ENCODE assay signal across 10 mouse cellular contexts in the genomic region with DNA sequence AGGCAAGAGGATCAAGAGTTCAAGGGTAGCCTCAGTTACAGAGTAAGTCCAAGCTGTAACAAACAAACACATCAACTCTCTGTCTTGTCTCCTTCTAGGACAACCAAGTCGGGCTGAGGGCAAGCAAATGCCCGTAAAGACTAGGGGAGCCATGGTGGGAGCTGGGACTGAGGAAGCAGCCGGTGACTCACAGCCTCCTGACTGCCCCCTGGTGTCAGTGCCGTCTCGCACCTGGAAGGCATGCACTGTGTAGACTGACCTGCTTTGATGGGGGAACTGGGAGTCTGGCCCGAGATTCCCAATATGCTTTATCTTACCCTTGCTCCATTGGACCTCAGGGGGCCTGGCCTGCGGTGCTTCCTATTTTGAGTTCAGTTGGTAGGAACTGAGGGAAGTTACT. TPM values are rescaled to one million over a fixed set of nuclear protein-coding genes. Genes with fewer than 3 reads are reported as not detected.
A peak's percentile ranks its signal among the peaks of the same experiment; 100 is the strongest.
DNase-seq lines count a peak whose midpoint lies in the region; ATAC-seq and TF ChIP-seq lines count a peak whose summit lies in the region.
"Had no signal": no experiment of that assay in that cellular context is flagged by ENCODE, and none has a peak within 500 bp of the region (broad histone marks: within the 10 kb centered on the region; RNA-seq: fewer than 3 reads in every experiment).

No protein-coding gene starts in this region.

- no peak overlapping the region for H3K9ac ChIP-seq in heart, postnatal 0 days (replicated peaks; ENCODE audit: low read depth, low read length)
- no peak overlapping the region for H3K9ac ChIP-seq in CH12.LX (ENCODE audit: insufficient read depth, low read depth)
- H3K9ac ChIP-seq in stomach, postnatal 0 days (ENCODE audit: low read length), result no peak overlapping the region
- H3K9ac ChIP-seq: limb, embryonic 15.5 days had no signal

- peak; percentile 46 for TF ChIP-seq CTCF in heart, postnatal 0 days (IDR thresholded peaks at IDR 0.05; ENCODE audit: low read depth)
- TF ChIP-seq CTCF in CH12.LX (conservative IDR thresholded peaks at IDR 0.05 in 1 of 2, IDR thresholded peaks at IDR 0.05 in 1 of 2; ENCODE audit: low read depth in 2 of 2, low read length in 2 of 2), result peak in 1 of 2 experiments; percentile 76; a peak in 2 of 4 replicates
- TF ChIP-seq CTCF in stomach, postnatal 0 days (IDR thresholded peaks at IDR 0.05; ENCODE audit: low read depth), result peak; percentile 77

- H3K27ac ChIP-seq in heart, postnatal 0 days (ENCODE audit: low read depth), result no peak overlapping the region
- no peak overlapping the region for H3K27ac ChIP-seq in CH12.LX (ENCODE audit: insufficient read depth, low read depth)
- H3K27ac ChIP-seq in stomach, postnatal 0 days (replicated peaks), result no peak overlapping the region
- H3K27ac ChIP-seq: limb, embryonic 15.5 days had no signal

- H3K9me3 ChIP-seq in heart, postnatal 0 days (replicated peaks; ENCODE audit: control insufficient read depth, low read length), result no peaks in the 10 kb centered on the region
- no peaks in the 10 kb centered on the region for H3K9me3 ChIP-seq in CH12.LX (replicated peaks; ENCODE audit: low read length)
- no peaks in the 10 kb centered on the region for H3K9me3 ChIP-seq in stomach, postnatal 0 days (ENCODE audit: control insufficient read depth, low read length)
- H3K9me3 ChIP-seq: limb, embryonic 15.5 days had no signal

- ATAC-seq in heart, postnatal 0 days (ENCODE audit: insufficient read depth, low read depth), result peak; percentile 40; the same call in 1 of the 2 replicates
- ATAC-seq in stomach, postnatal 0 days (ENCODE audit: low FRiP score, low TSS enrichment), result peak; percentile 73

- H3K4me3 ChIP-seq in heart, postnatal 0 days (ENCODE audit: low read depth, low read length), result no peak overlapping the region
- H3K4me3 ChIP-seq in CH12.LX (replicated peaks in 1 of 3; ENCODE audit: low read depth in 2 of 3, low read length in 2 of 3, poor library complexity in 1 of 3), result no peak overlapping the region
- H3K4me3 ChIP-seq in stomach, postnatal 0 days (ENCODE audit: low read depth, low read length), result no peak overlapping the region
- H3K4me3 ChIP-seq: limb, embryonic 15.5 days had no signal

- TF ChIP-seq RAD21 in CH12.LX (IDR thresholded peaks at IDR 0.05; ENCODE audit: low read depth, low read length), result peak; percentile 41

- no peak for DNase-seq in heart, postnatal 0 days (ENCODE audit: low spot score)
- no peak for DNase-seq in heart, postnatal 25 days (ENCODE audit: low spot score)
- peak; percentile 42 for DNase-seq in CH12.LX (ENCODE audit: extremely low read depth)
- peak; percentile 50 for DNase-seq in c-Kit-positive CD71-negative TER-119-negative erythroid progenitor cells, embryonic 14.5 days (ENCODE audit: low read depth)
- peak; percentile 53 for DNase-seq in kidney, postnatal 14 days
- DNase-seq in stomach, postnatal 0 days (ENCODE audit: low spot score), result peak; percentile 83
- no peak for DNase-seq in left cerebral cortex, postnatal 36 days (ENCODE audit: low spot score in 2 of 2)
- DNase-seq in layer of hippocampus, postnatal 14 days (ENCODE audit: low spot score in 2 of 2), result no peak

- dilution Hi-C loops in CH12.LX (cut with MboI; ENCODE audit: extremely low pct_ligation_motif_present, extremely low pct_unique_long_range_greater_than_20kb, low sequenced_read_pairs), result no loop called here

- no peaks in the 10 kb centered on the region for H3K27me3 ChIP-seq in heart, postnatal 0 days (ENCODE audit: control insufficient read depth, insufficient read depth, low read length)
- peaks cover 71% of the 10 kb centered on the region for H3K27me3 ChIP-seq in CH12.LX (replicated peaks)
- no peaks in the 10 kb centered on the region for H3K27me3 ChIP-seq in stomach, postnatal 0 days (ENCODE audit: control insufficient read depth, insufficient read depth, low read length)
- H3K27me3 ChIP-seq: limb, embryonic 15.5 days had no signal

- WGBS in heart, postnatal 0 days, result 51% methylated on average over 7 of the region's 7 CpGs
- 40% methylated on average over 7 of the region's 7 CpGs for WGBS in stomach, postnatal 0 days

- H3K36me3 ChIP-seq in heart, postnatal 0 days (replicated peaks; ENCODE audit: control insufficient read depth, insufficient read depth, low read length), result no peaks in the 10 kb centered on the region
- H3K36me3 ChIP-seq in CH12.LX (replicated peaks in 1 of 2; ENCODE audit: control insufficient read depth in 1 of 2, insufficient read depth in 1 of 2, low read length in 1 of 2), result no peaks in the 10 kb centered on the region
- peaks cover 13% of the 10 kb centered on the region; the same call in 1 of the 2 replicates for H3K36me3 ChIP-seq in stomach, postnatal 0 days (ENCODE audit: control insufficient read depth, insufficient read depth, low read length)

- in situ Hi-C loops in CH12.LX (cut with MboI; ENCODE audit: low pct_ligation_motif_present, low pct_unique_long_range_greater_than_20kb, low sequenced_read_pairs), result no loop called here

- H3K4me2 ChIP-seq in heart, postnatal 0 days (ENCODE audit: low read depth, low read length), result no peak overlapping the region
- no peak overlapping the region for H3K4me2 ChIP-seq in CH12.LX (ENCODE audit: insufficient read depth, low read depth, poor library complexity, severe bottlenecking)
- no peak overlapping the region for H3K4me2 ChIP-seq in stomach, postnatal 0 days (replicated peaks; ENCODE audit: low read depth)
- H3K4me2 ChIP-seq: limb, embryonic 15.5 days had no signal

- H3K79me2 ChIP-seq in CH12.LX (replicated peaks; ENCODE audit: control insufficient read depth, extremely low read depth, insufficient read depth, poor library complexity, severe bottlenecking), result no peaks in the 10 kb centered on the region

- TF ChIP-seq POLR2A in CH12.LX (IDR thresholded peaks at IDR 0.05; ENCODE audit: low read depth, low read length), result no peak

- peaks cover 30% of the 10 kb centered on the region for H3K4me1 ChIP-seq in heart, postnatal 0 days (ENCODE audit: control insufficient read depth, insufficient read depth)
- H3K4me1 ChIP-seq in CH12.LX (ENCODE audit: control insufficient read depth in 1 of 2, insufficient read depth in 2 of 2), result peaks cover 6 to 12% of the 10 kb centered on the region in 2 experiments
- H3K4me1 ChIP-seq in stomach, postnatal 0 days (replicated peaks; ENCODE audit: control insufficient read depth, insufficient read depth), result no peaks in the 10 kb centered on the region

- intact Hi-C loops in heart, postnatal 25 days (cut with DNase I), result no loop called here
- intact Hi-C loops in left cerebral cortex, postnatal 36 days (cut with DNase I), result no loop called here

- no peak for TF ChIP-seq EP300 in heart, postnatal 0 days (IDR thresholded peaks at IDR 0.05; ENCODE audit: low read depth)
- no peak for TF ChIP-seq EP300 in CH12.LX (IDR thresholded peaks at IDR 0.05; ENCODE audit: low read length)
- TF ChIP-seq EP300 in stomach, postnatal 0 days (optimal IDR thresholded peaks at IDR 0.05), result no peak

RNA-seq across cellular contexts. Expression of a gene that starts 5.2 kb away (rescaled TPM):
- not detected in 2 replicates for total RNA-seq in heart, postnatal 0 days (2014; rRNA removed; ENCODE audit: low replicate concordance)
- polyA plus RNA-seq in heart, postnatal 0 days (2015; fragmentation: Nextera tagmentation; extraction: Ambion mirVana), result not detected in 2 replicates
- total RNA-seq in heart, postnatal 25 days (2021), result not detected
- total RNA-seq in CH12.LX (2012; rRNA removed) (not detected in 2 replicates), CH12.LX (2014; rRNA removed) (not detected in 2 replicates)
- not detected in 2 replicates for polyA plus RNA-seq in CH12.LX (2012; ENCODE audit: insufficient read length, low read depth)
- not detected in 2 replicates for polyA plus RNA-seq in stomach, postnatal 0 days (2015; fragmentation: Nextera tagmentation; extraction: Ambion mirVana)
- total RNA-seq in left cerebral cortex, postnatal 36 days (2021), result not detected
- total RNA-seq in layer of hippocampus, postnatal 14 days (2021), result not detected
- polyA plus RNA-seq: limb, embryonic 15.5 days; stomach, embryonic 14.5 days had no signal

RNA-seq across cellular contexts. Expression of a gene that starts 12.5 kb away (rescaled TPM):
- 0.15 TPM in 1 of 2 replicates, not detected in the other for total RNA-seq in heart, postnatal 0 days (2014; rRNA removed; ENCODE audit: low replicate concordance)
- polyA plus RNA-seq in heart, postnatal 0 days (2015; fragmentation: Nextera tagmentation; extraction: Ambion mirVana), result 0.03 TPM in 1 of 2 replicates, not detected in the other
- not detected for total RNA-seq in heart, postnatal 25 days (2021)
- total RNA-seq in CH12.LX (2012; rRNA removed), result not detected in 2 replicates
- not detected in 2 replicates for total RNA-seq in CH12.LX (2014; rRNA removed)
- polyA plus RNA-seq in CH12.LX (2012; ENCODE audit: insufficient read length, low read depth), result not detected in 2 replicates
- 0.62 and 0.94 TPM in 2 replicates for polyA plus RNA-seq in stomach, postnatal 0 days (2015; fragmentation: Nextera tagmentation; extraction: Ambion mirVana)
- 100 to 1,000 TPM; 353 to 360 TPM for total RNA-seq in left cerebral cortex, postnatal 36 days (2021)
- 100 to 1,000 TPM; 497 to 516 TPM for total RNA-seq in layer of hippocampus, postnatal 14 days (2021)

RNA-seq across cellular contexts. Expression of a gene that starts 16.3 kb away (rescaled TPM):
- total RNA-seq in heart, postnatal 0 days (2014; rRNA removed; ENCODE audit: low replicate concordance), result 1.8 and 20.1 TPM in 2 replicates
- 0.74 and 1.2 TPM in 2 replicates for polyA plus RNA-seq in heart, postnatal 0 days (2015; fragmentation: Nextera tagmentation; extraction: Ambion mirVana)
- 1 to 10 TPM; 2.4 to 3.4 TPM for total RNA-seq in heart, postnatal 25 days (2021)
- total RNA-seq in CH12.LX (2012; rRNA removed) (not detected in 2 replicates), CH12.LX (2014; rRNA removed) (not detected in 2 replicates)
- not detected in 2 replicates for polyA plus RNA-seq in CH12.LX (2012; ENCODE audit: insufficient read length, low read depth)
- 10.4 and 10.6 TPM in 2 replicates for polyA plus RNA-seq in stomach, postnatal 0 days (2015; fragmentation: Nextera tagmentation; extraction: Ambion mirVana)
- 1 to 10 TPM in 1 of 2 experiments, under 1 TPM in 1; 0.81 to 2.6 TPM for total RNA-seq in left cerebral cortex, postnatal 36 days (2021)
- total RNA-seq in layer of hippocampus, postnatal 14 days (2021), result 1 to 10 TPM; 1.8 to 2.9 TPM

RNA-seq across cellular contexts. Expression of a gene that starts 26.9 kb away (rescaled TPM):
- 4.8 and 10.0 TPM in 2 replicates for total RNA-seq in heart, postnatal 0 days (2014; rRNA removed; ENCODE audit: low replicate concordance)
- polyA plus RNA-seq in heart, postnatal 0 days (2015; fragmentation: Nextera tagmentation; extraction: Ambion mirVana), result 2.3 and 3.3 TPM in 2 replicates
- total RNA-seq in heart, postnatal 25 days (2021), result under 1 TPM; 0.59 to 0.73 TPM
- 21.6 and 27.0 TPM in 2 replicates for total RNA-seq in CH12.LX (2012; rRNA removed)
- total RNA-seq in CH12.LX (2014; rRNA removed), result 25.0 and 25.6 TPM in 2 replicates
- polyA plus RNA-seq in CH12.LX (2012; ENCODE audit: insufficient read length, low read depth), result 33.0 and 51.4 TPM in 2 replicates
- polyA plus RNA-seq in stomach, postnatal 0 days (2015; fragmentation: Nextera tagmentation; extraction: Ambion mirVana), result 4.8 and 5.7 TPM in 2 replicates
- total RNA-seq in left cerebral cortex, postnatal 36 days (2021), result 10 to 100 TPM in 1 of 2 experiments, 1 to 10 TPM in 1; 7.8 to 16.5 TPM
- total RNA-seq in layer of hippocampus, postnatal 14 days (2021), result 10 to 100 TPM; 22.3 to 23.8 TPM

RNA-seq across cellular contexts. Expression of a gene that starts 35.1 kb away (rescaled TPM):
- total RNA-seq in heart, postnatal 0 days (2014; rRNA removed; ENCODE audit: low replicate concordance), result 12.1 and 16.4 TPM in 2 replicates
- 9.9 TPM in 2 replicates for polyA plus RNA-seq in heart, postnatal 0 days (2015; fragmentation: Nextera tagmentation; extraction: Ambion mirVana)
- total RNA-seq in heart, postnatal 25 days (2021), result 10 to 100 TPM; 10.8 to 11.2 TPM
- total RNA-seq in CH12.LX (2012; rRNA removed) (13.6 and 14.1 TPM in 2 replicates), CH12.LX (2014; rRNA removed) (14.5 and 19.5 TPM in 2 replicates)
- 11.7 and 15.3 TPM in 2 replicates for polyA plus RNA-seq in CH12.LX (2012; ENCODE audit: insufficient read length, low read depth)
- 22.9 and 23.6 TPM in 2 replicates for polyA plus RNA-seq in stomach, postnatal 0 days (2015; fragmentation: Nextera tagmentation; extraction: Ambion mirVana)
- total RNA-seq in left cerebral cortex, postnatal 36 days (2021), result 10 to 100 TPM; 23.9 to 27.1 TPM
- total RNA-seq in layer of hippocampus, postnatal 14 days (2021), result 10 to 100 TPM; 17.0 to 20.9 TPM

Comparison
In these comparisons a context has a peak if more than half of its experiments do, and no peak if none do; other contexts are left out.
1. DNase-seq: peak in CH12.LX (single experiment), c-Kit-positive CD71-negative TER-119-negative erythroid progenitor cells, embryonic 14.5 days (single experiment), kidney, postnatal 14 days (single experiment) and stomach, postnatal 0 days (single experiment); none in heart, postnatal 0 days (single experiment), heart, postnatal 25 days (single experiment), left cerebral cortex, postnatal 36 days (0 of 2) and layer of hippocampus, postnatal 14 days (0 of 2).
2. RNA of a gene that starts 12.5 kb away (total RNA-seq): 497 to 516 TPM in layer of hippocampus, postnatal 14 days and 353 to 360 TPM in left cerebral cortex, postnatal 36 days; not detected in CH12.LX, not detected in heart, postnatal 25 days and 0.15 TPM in heart, postnatal 0 days; every median in the first group is over 100 times any median in the second.